Mouse (Mus musculus): Measurements from ENCODE around the gene Traf3ip3.

GRCm38 (mm10) chr1:193229570-193229969, 28.1 kb upstream of the Traf3ip3 start:
- TF ChIP-seq CTCF (IDR thresholded peaks at IDR 0.05; ENCODE audit: control insufficient read depth, insufficient read depth, insufficient replicate concordance, low read depth, low read length) (no peak), POLR2A (IDR thresholded peaks at IDR 0.05; ENCODE audit: control insufficient read depth, low read depth, low read length) (no peak)

All from testis, adult 2 months (tissue).